Mouse (Mus musculus) left cerebral cortex, adult 9 months (tissue): Measurements from ENCODE around the gene Acot3.
A peak's percentile ranks its signal among the peaks of the same experiment; 100 is the strongest.

ENCODE experiments used
- DNase-seq, 2 experiments: peaks; one replicate each; pipeline ENCODE4 v3.0.0; 2022; ENCODE audit warnings: low spot score in 2 of 2

The Acot3 gene

GRCm38 (mm10) chr12:84100604-84101492 is 48.9 kb downstream of the Acot3 start, which contains the start of gene Acot6:
TSS of gene Acot6 (plus strand) at chr12:84100654.
- peak in 1 of 2 experiments; percentile 42 for DNase-seq

- no peak for DNase-seq
Measured at GRCm38 (mm10) chr12:84101493-84101845, 49.5 kb downstream of the Acot3 start.

- no peak for DNase-seq
Measured at GRCm38 (mm10) chr12:84107012-84107411, 55.1 kb downstream of the Acot3 start.

GRCm38 (mm10) chr12:84107692-84108091 is 55.7 kb downstream of the Acot3 start:
- no peak for DNase-seq

- DNase-seq, result no peak
Measured at GRCm38 (mm10) chr12:84109924-84110323, 58.0 kb downstream of the Acot3 start.
